Mouse (Mus musculus) adrenal gland (tissue): ENCODE results near the gene Ppme1.

ENCODE experiments used
- intact Hi-C: fragments of 180-260 bp; cut with DNase I; formaldehyde crosslinking; loops from one replicate; pipeline ENCODE4 v1.15.1; 2025

The Ppme1 gene

DNA sequence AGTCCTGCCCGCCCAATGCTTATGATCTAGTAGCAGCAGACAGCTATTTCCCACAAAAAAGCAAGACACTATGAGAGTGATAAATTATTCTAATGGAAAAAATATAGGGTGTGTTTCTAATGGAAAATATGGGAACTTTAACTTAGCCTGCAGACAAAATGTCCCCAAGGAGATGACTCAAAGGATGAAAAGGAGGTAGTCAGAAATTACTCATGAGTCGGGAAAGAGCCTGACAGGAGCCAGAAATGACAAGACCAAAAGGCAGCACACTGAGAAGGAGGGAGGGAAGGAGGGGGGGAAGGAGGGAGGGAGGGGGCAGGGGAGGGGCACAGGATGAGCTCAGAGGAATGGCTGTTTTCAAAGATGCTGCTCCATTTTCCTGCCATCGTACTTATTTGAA, 90.5 kb downstream of the Ppme1 start:
- intact Hi-C loops = loop anchor here (2.0 kb wide), 1 partner anchor 43 kb away; no protein-coding TSS in a partner anchor

DNA sequence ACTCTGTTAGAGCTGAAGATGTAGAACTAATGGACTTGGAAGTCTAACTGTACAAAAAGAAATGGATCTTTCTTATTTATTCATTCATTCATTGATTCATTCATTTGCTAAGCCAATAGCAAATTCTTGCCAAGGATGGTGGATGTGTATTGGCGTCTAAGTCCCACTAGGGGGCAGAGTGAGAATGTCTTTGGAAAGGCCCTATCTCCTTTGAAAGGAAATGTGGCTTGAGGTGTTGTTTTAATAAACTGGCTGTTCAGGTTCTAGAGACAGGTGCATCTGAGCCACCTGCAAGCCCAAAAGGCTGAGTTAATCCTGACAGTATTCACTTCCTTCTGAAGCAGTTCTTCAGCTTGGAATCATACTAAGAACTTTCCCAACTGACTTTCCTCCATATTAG, 92.3 kb downstream of the Ppme1 start:
- intact Hi-C loops = loop anchor here (2.0 kb wide), 1 partner anchor 45 kb away; no protein-coding TSS in a partner anchor
